Mouse (Mus musculus) MEL (cell line): ENCODE data around the gene Ctdspl. TPM values are rescaled to one million over a fixed set of nuclear protein-coding genes. Genes with fewer than 3 reads are reported as not detected.

Experiments
- DNase-seq: peaks from one replicate; pipeline ENCODE4 v3.0.0; 2011; ENCODE audit warnings: low read depth, low spot score
- H3K27ac ChIP-seq: 2 replicates; pipeline ENCODE4 v1.5.1; 2012; ENCODE audit warnings: low read depth, mild to moderate bottlenecking, control low read depth, low read length, moderate library complexity; ENCODE audit not compliant: control insufficient read depth
- H3K27me3 ChIP-seq, 2 experiments: fragments of 150-350 bp in 1 of 2; sonication (generic) in 1 of 2; 2 replicates each; pipeline ENCODE4 v1.6.1; 2012; ENCODE audit warnings: low read length in 2 of 2, mild to moderate bottlenecking in 2 of 2, improper control_type of control experiment in 1 of 2, moderate library complexity in 1 of 2; ENCODE audit not compliant: insufficient read depth in 2 of 2, control insufficient read depth in 1 of 2
- H3K36me3 ChIP-seq, 2 experiments: 2 replicates each; pipeline ENCODE4 v1.6.1; 2012 to 2014; ENCODE audit warnings: low read length in 2 of 2, improper control_type of control experiment in 1 of 2, inconsistent platforms in 1 of 2, mild to moderate bottlenecking in 1 of 2; ENCODE audit not compliant: insufficient read depth in 2 of 2, control insufficient read depth in 1 of 2
- H3K4me1 ChIP-seq, 2 experiments: fragments of 150-350 bp in 1 of 2; sonication (generic) in 1 of 2; 2 replicates each; pipeline ENCODE4 v1.6.1; 2012; ENCODE audit warnings: low read length in 2 of 2, improper control_type of control experiment in 1 of 2, mild to moderate bottlenecking in 1 of 2; ENCODE audit not compliant: insufficient read depth in 2 of 2, control insufficient read depth in 1 of 2
- H3K4me3 ChIP-seq, 2 experiments: fragments of 150-350 bp in 1 of 2; sonication (generic) in 1 of 2; 2 replicates each; pipeline ENCODE4 v1.5.1; 2012; ENCODE audit warnings: low read depth in 2 of 2, low read length in 2 of 2, mild to moderate bottlenecking in 2 of 2, moderate library complexity in 2 of 2, control low read depth in 1 of 2, improper control_type of control experiment in 1 of 2; ENCODE audit not compliant: control insufficient read depth in 1 of 2, insufficient read depth in 1 of 2
- H3K79me2 ChIP-seq: 2 replicates; pipeline ENCODE4 v1.6.1; 2012; ENCODE audit warnings: mild to moderate bottlenecking, low read length, moderate library complexity; ENCODE audit not compliant: control insufficient read depth, poor library complexity, insufficient read depth
- H3K9ac ChIP-seq: 2 replicates; pipeline ENCODE4 v1.6.1; 2012; ENCODE audit warnings: low read depth, mild to moderate bottlenecking, control low read depth, low read length, moderate library complexity; ENCODE audit not compliant: control insufficient read depth, poor library complexity, severe bottlenecking
- H3K9me3 ChIP-seq: fragments of 150-350 bp; sonication (generic); replicated peaks from 2 replicates; pipeline ENCODE4 v1.6.1; 2012; ENCODE audit warnings: mild to moderate bottlenecking, low read length, improper control_type of control experiment, moderate library complexity; ENCODE audit not compliant: insufficient read depth
- BHLHE40 ChIP-seq: IDR thresholded peaks from 2 replicates; pipeline ENCODE4 v1.6.1; 2012; ENCODE audit warnings: low read depth, mild to moderate bottlenecking, inconsistent platforms, low read length, improper control_type of control experiment, borderline replicate concordance
- CTCF ChIP-seq, 3 experiments: IDR thresholded peaks in 2 of 3; conservative IDR thresholded peaks in 1 of 3; 2 replicates each; pipeline ENCODE4 v1.5.1; 2011 to 2012; ENCODE audit warnings: low read length in 3 of 3, low read depth in 2 of 3, mild to moderate bottlenecking in 2 of 3, improper control_type of control experiment in 1 of 3, inconsistent platforms in 1 of 3, mixed read lengths in 1 of 3, moderate library complexity in 1 of 3; ENCODE audit not compliant: control insufficient read depth in 1 of 3, insufficient read depth in 1 of 3, poor library complexity in 1 of 3, severe bottlenecking in 1 of 3
- ELF1 ChIP-seq: IDR thresholded peaks from 2 replicates; pipeline ENCODE4 v1.6.1; 2014; ENCODE audit warnings: low read depth, mild to moderate bottlenecking, inconsistent platforms, low read length, improper control_type of control experiment, moderate library complexity
- EP300 ChIP-seq, 2 experiments: IDR thresholded peaks; 2 replicates each; pipeline ENCODE4 v1.6.1; 2011; ENCODE audit warnings: improper control_type of control experiment in 2 of 2, low read length in 2 of 2, low read depth in 1 of 2, mild to moderate bottlenecking in 1 of 2
- GABPA ChIP-seq: IDR thresholded peaks from 2 replicates; pipeline ENCODE4 v1.6.1; 2012; ENCODE audit warnings: low read depth, mild to moderate bottlenecking, inconsistent platforms, low read length, improper control_type of control experiment, moderate library complexity
- GATA1 ChIP-seq: IDR thresholded peaks from 2 replicates; pipeline ENCODE4 v1.6.1; 2011; ENCODE audit warnings: low read depth, low read length, improper control_type of control experiment
- JUND ChIP-seq: IDR thresholded peaks from 2 replicates; pipeline ENCODE4 v1.6.1; 2011; ENCODE audit warnings: low read depth, mild to moderate bottlenecking, improper control_type of control experiment, low read length
- KAT2A ChIP-seq: conservative IDR thresholded peaks from 2 replicates; pipeline ENCODE4 v1.6.1; 2012; ENCODE audit warnings: low read depth, low read length, improper control_type of control experiment, inconsistent platforms
- MEF2A ChIP-seq: IDR thresholded peaks from 2 replicates; pipeline ENCODE4 v1.6.1; 2014; ENCODE audit warnings: low read depth, mild to moderate bottlenecking, inconsistent platforms, low read length, improper control_type of control experiment; ENCODE audit not compliant: poor library complexity, insufficient replicate concordance, severe bottlenecking; ENCODE audit errors: extremely low read depth
- NELFE ChIP-seq: IDR thresholded peaks from 2 replicates; pipeline ENCODE4 v1.6.1; 2011; ENCODE audit warnings: low read depth, low read length, improper control_type of control experiment
- POLR2AphosphoS2 ChIP-seq: IDR thresholded peaks from 2 replicates; pipeline ENCODE4 v1.6.1; 2011; ENCODE audit warnings: low read length, improper control_type of control experiment
- POLR2AphosphoS5 ChIP-seq: IDR thresholded peaks from 2 replicates; pipeline ENCODE4 v1.6.1; 2012; ENCODE audit warnings: low read depth, borderline replicate concordance, mild to moderate bottlenecking, inconsistent platforms, low read length, moderate library complexity, mixed read lengths
- TCF12 ChIP-seq: IDR thresholded peaks from 2 replicates; pipeline ENCODE4 v1.6.1; 2014; ENCODE audit warnings: low read depth, mild to moderate bottlenecking, inconsistent platforms, low read length, improper control_type of control experiment, moderate library complexity
- USF1 ChIP-seq: IDR thresholded peaks from 2 replicates; pipeline ENCODE4 v1.6.1; 2014; ENCODE audit warnings: low read depth, mild to moderate bottlenecking, inconsistent platforms, low read length, improper control_type of control experiment, moderate library complexity
- ZKSCAN1 ChIP-seq: IDR thresholded peaks from 2 replicates; pipeline ENCODE4 v1.6.1; 2012; ENCODE audit warnings: low read depth, mild to moderate bottlenecking, inconsistent platforms, low read length, improper control_type of control experiment, moderate library complexity
- ZMIZ1 ChIP-seq: IDR thresholded peaks from 2 replicates; pipeline ENCODE4 v1.6.1; 2012; ENCODE audit warnings: low read depth, mild to moderate bottlenecking, inconsistent platforms, low read length, improper control_type of control experiment, moderate library complexity
- polyA plus RNA-seq, 2 experiments: library from polyadenylated mRNA; stranded (reverse) in 1 of 2; unstranded in 1 of 2; fragments of >175 nt in 1 of 2; fragments of >200 nt in 1 of 2; gene quantifications; 2 replicates each; pipeline versions ENCODE4 v1.2.1 to v1.2.4; 2012; ENCODE audit warnings: low replicate concordance in 2 of 2, low read depth in 1 of 2; ENCODE audit not compliant: insufficient read length in 2 of 2, insufficient read depth in 1 of 2, missing spikeins in 1 of 2
- total RNA-seq: library from RNA; depleted of rRNA; stranded (reverse); fragments of 300-350 nt; gene quantifications from 2 replicates; pipeline ENCODE4 v1.2.3, GENCODE M21; 2012

The Ctdspl gene
- total and polyA plus RNA-seq, 3 experiments: 15.3 to 20.7 TPM; not detected in 1

- no peaks in the 10 kb centered on the region for H3K79me2 ChIP-seq
- TF ChIP-seq JUND: no peak
- TF ChIP-seq MEF2A: no peak
- no peak for TF ChIP-seq KAT2A
- no peak for TF ChIP-seq GABPA
- no peak for TF ChIP-seq EP300 (IDR thresholded peaks at IDR 0.05; ENCODE audit: low read depth in 1 of 2, low read length in 2 of 2)
- TF ChIP-seq ZMIZ1: no peak
- no peak for TF ChIP-seq USF1
- TF ChIP-seq NELFE: no peak
- no peak for TF ChIP-seq BHLHE40
- no peak overlapping the region for H3K4me3 ChIP-seq
- no peaks in the 10 kb centered on the region for H3K36me3 ChIP-seq
- 0 out of 4 replicates have a peak, but pooled peaks cover 0 to 5% of the 10 kb centered on the region in 2 experiments for H3K4me1 ChIP-seq
- H3K9me3 ChIP-seq: no peaks in the 10 kb centered on the region
- no peak overlapping the region for H3K27ac ChIP-seq
- no peak for DNase-seq
- H3K9ac ChIP-seq: no peak overlapping the region
- H3K27me3 ChIP-seq: no peaks in the 10 kb centered on the region
Measured at GRCm38 (mm10) chr9:119086451-119086850, 160.2 kb downstream of the Ctdspl start.

- Histone ChIP-seq H3K4me1 (0 out of 4 replicates have a peak, but pooled peaks cover 0 to 5% of the 10 kb centered on the region in 2 experiments), H3K9ac (no peak overlapping the region)
- no peak for TF ChIP-seq USF1
- no peak for TF ChIP-seq JUND
- no peak for TF ChIP-seq ELF1
- TF ChIP-seq BHLHE40: no peak
- TF ChIP-seq MEF2A: no peak
- no peak for TF ChIP-seq ZKSCAN1
- no peak for TF ChIP-seq POLR2AphosphoS2
- TF ChIP-seq TCF12: no peak
- no peak for TF ChIP-seq CTCF (IDR thresholded peaks at IDR 0.05 in 2 of 3, conservative IDR thresholded peaks at IDR 0.05 in 1 of 3; ENCODE audit: control insufficient read depth in 1 of 3, insufficient read depth in 1 of 3, low read depth in 2 of 3, low read length in 3 of 3, poor library complexity in 1 of 3, severe bottlenecking in 1 of 3)
- TF ChIP-seq POLR2AphosphoS5: no peak
- no peak for TF ChIP-seq GATA1
- TF ChIP-seq, all 39 proteins: peak for 0
- Histone ChIP-seq H3K27me3 (no peaks in the 10 kb centered on the region), H3K36me3 (no peaks in the 10 kb centered on the region), H3K27ac (no peak overlapping the region), H3K79me2 (no peaks in the 10 kb centered on the region), H3K4me3 (no peak overlapping the region), H3K9me3 (no peaks in the 10 kb centered on the region)
- peak; percentile 12 for DNase-seq
Measured at GRCm38 (mm10) chr9:119087309-119087708, 161.1 kb downstream of the Ctdspl start.
